Comparison of ENCODE assay signal across 8 mouse cellular contexts in genomic region chr17:30611221-30612074, GRCm38 (mm10). TPM values are rescaled to one million over a fixed set of nuclear protein-coding genes. Genes with fewer than 3 reads are reported as not detected.
A peak's percentile ranks its signal among the peaks of the same experiment; 100 is the strongest.
DNase-seq lines count a peak whose midpoint lies in the region; ATAC-seq and TF ChIP-seq lines count a peak whose summit lies in the region.

No protein-coding gene starts in this region.

- peak overlapping the region; percentile 85 for H3K27ac ChIP-seq in lung, embryonic 14.5 days (ENCODE audit: low read depth)
- peak overlapping the region; percentile 96 for H3K27ac ChIP-seq in embryonic facial prominence, embryonic 10.5 days (replicated peaks)
- H3K27ac ChIP-seq in hindbrain, embryonic 13.5 days = peak overlapping the region; percentile 87; the same call in 1 of the 2 replicates
- peak overlapping the region; percentile 65; the same call in 1 of the 2 replicates for H3K27ac ChIP-seq in midbrain, embryonic 11.5 days (ENCODE audit: low read depth, low read length)

- H3K4me3 ChIP-seq in lung, embryonic 14.5 days (ENCODE audit: low read depth, low read length) = peak overlapping the region; percentile 69
- H3K4me3 ChIP-seq in embryonic facial prominence, embryonic 10.5 days = peak overlapping the region; percentile 71
- peak overlapping the region; percentile 70 for H3K4me3 ChIP-seq in hindbrain, embryonic 13.5 days
- peak overlapping the region; percentile 65 for H3K4me3 ChIP-seq in midbrain, embryonic 11.5 days (ENCODE audit: low read depth, low read length)

- H3K36me3 ChIP-seq in lung, embryonic 14.5 days (ENCODE audit: insufficient read depth) = 0 out of 2 replicates have a peak, but pooled peaks cover 5% of the 10 kb centered on the region
- H3K36me3 ChIP-seq in embryonic facial prominence, embryonic 10.5 days (replicated peaks) = peaks cover 15% of the 10 kb centered on the region; the same call in 1 of the 2 replicates
- no peaks in the 10 kb centered on the region for H3K36me3 ChIP-seq in hindbrain, embryonic 13.5 days
- no peaks in the 10 kb centered on the region for H3K36me3 ChIP-seq in midbrain, embryonic 11.5 days (ENCODE audit: control insufficient read depth, insufficient read depth, low read length)

- peak overlapping the region; percentile 76 for H3K9ac ChIP-seq in lung, embryonic 14.5 days
- H3K9ac ChIP-seq in hindbrain, embryonic 13.5 days = peak overlapping the region; percentile 81
- peak overlapping the region; percentile 87 for H3K9ac ChIP-seq in midbrain, embryonic 11.5 days (ENCODE audit: low read length)

- peaks cover 7% of the 10 kb centered on the region for H3K4me1 ChIP-seq in lung, embryonic 14.5 days (ENCODE audit: insufficient read depth)
- H3K4me1 ChIP-seq in embryonic facial prominence, embryonic 10.5 days = peaks cover 30% of the 10 kb centered on the region
- peaks cover 37% of the 10 kb centered on the region for H3K4me1 ChIP-seq in hindbrain, embryonic 13.5 days (replicated peaks)
- H3K4me1 ChIP-seq in midbrain, embryonic 11.5 days (ENCODE audit: control insufficient read depth, insufficient read depth, low read length) = peaks cover 19% of the 10 kb centered on the region; the same call in 1 of the 2 replicates

- ATAC-seq in lung, embryonic 14.5 days (ENCODE audit: insufficient read depth) = no peak
- ATAC-seq in hindbrain, embryonic 13.5 days (ENCODE audit: low FRiP score) = no peak
- ATAC-seq in midbrain, embryonic 11.5 days (ENCODE audit: low FRiP score) = no peak

- H3K27me3 ChIP-seq in lung, embryonic 14.5 days (ENCODE audit: insufficient read depth, low read length) = no peaks in the 10 kb centered on the region
- H3K27me3 ChIP-seq in embryonic facial prominence, embryonic 10.5 days (replicated peaks; ENCODE audit: low read depth, poor library complexity, severe bottlenecking) = no peaks in the 10 kb centered on the region
- no peaks in the 10 kb centered on the region for H3K27me3 ChIP-seq in hindbrain, embryonic 13.5 days
- no peaks in the 10 kb centered on the region for H3K27me3 ChIP-seq in midbrain, embryonic 11.5 days (ENCODE audit: control insufficient read depth, insufficient read depth, low read length)

- H3K9me3 ChIP-seq in lung, embryonic 14.5 days (ENCODE audit: low read depth, low read length) = no peaks in the 10 kb centered on the region
- no peaks in the 10 kb centered on the region for H3K9me3 ChIP-seq in embryonic facial prominence, embryonic 10.5 days
- H3K9me3 ChIP-seq in hindbrain, embryonic 13.5 days = no peaks in the 10 kb centered on the region
- H3K9me3 ChIP-seq in midbrain, embryonic 11.5 days (ENCODE audit: control insufficient read depth, low read length) = no peaks in the 10 kb centered on the region

- peak overlapping the region; percentile 63 for H3K4me2 ChIP-seq in lung, embryonic 14.5 days
- H3K4me2 ChIP-seq in hindbrain, embryonic 13.5 days = peak overlapping the region; percentile 68
- H3K4me2 ChIP-seq in midbrain, embryonic 11.5 days = peak overlapping the region; percentile 50

- DNase-seq in lung, embryonic 14.5 days = no peak
- DNase-seq in lung, postnatal 14 days = no peak
- no peak for DNase-seq in embryonic facial prominence, embryonic 10.5 days (ENCODE audit: low spot score)
- peak; percentile 66 for DNase-seq in midbrain, embryonic 11.5 days (ENCODE audit: low spot score, missing footprints)
- no peak for DNase-seq in right cerebral cortex, postnatal 36 days (ENCODE audit: low spot score in 2 of 2)
- DNase-seq in left cerebral cortex, postnatal 4 days = no peak
- DNase-seq in retina, postnatal 1 day = no peak

- no peak for TF ChIP-seq CTCF in lung, embryonic 14.5 days (IDR thresholded peaks at IDR 0.05; ENCODE audit: low read depth)

- intact Hi-C loops in left cerebral cortex, postnatal 4 days (cut with DNase I) = no loop called here

- WGBS in lung, embryonic 14.5 days = 19% methylated on average over 18 of the region's 18 CpGs
- WGBS in embryonic facial prominence, embryonic 10.5 days = 28% methylated on average over 18 of the region's 18 CpGs
- 28% methylated on average over 18 of the region's 18 CpGs for WGBS in hindbrain, embryonic 13.5 days
- 26% methylated on average over 18 of the region's 18 CpGs for WGBS in midbrain, embryonic 11.5 days

RNA-seq across cellular contexts. Expression of gene Dnah8, which starts 12.7 kb away (rescaled TPM):
- polyA plus RNA-seq in lung, embryonic 14.5 days (2014; fragmentation: Nextera tagmentation; extraction: Ambion mirVana) = 4.4 and 4.7 TPM in 2 replicates
- polyA plus RNA-seq in embryonic facial prominence, embryonic 10.5 days (2016; fragmentation: Nextera tagmentation; extraction: Ambion mirVana) = 0.87 and 0.88 TPM in 2 replicates
- 1.3 and 1.9 TPM in 2 replicates for polyA plus RNA-seq in hindbrain, embryonic 13.5 days (2015; fragmentation: Nextera tagmentation; extraction: Ambion mirVana)
- 1.1 and 1.5 TPM in 2 replicates for polyA plus RNA-seq in midbrain, embryonic 11.5 days (2014; fragmentation: Nextera tagmentation; extraction: Ambion mirVana)
- total RNA-seq in left cerebral cortex, postnatal 4 days (2021) = 1 to 10 TPM; 5.3 to 5.6 TPM

RNA-seq across cellular contexts. Expression of gene Glo1, which starts 15.2 kb away (rescaled TPM):
- 234 and 238 TPM in 2 replicates for polyA plus RNA-seq in lung, embryonic 14.5 days (2014; fragmentation: Nextera tagmentation; extraction: Ambion mirVana)
- polyA plus RNA-seq in embryonic facial prominence, embryonic 10.5 days (2016; fragmentation: Nextera tagmentation; extraction: Ambion mirVana) = 210 and 216 TPM in 2 replicates
- polyA plus RNA-seq in hindbrain, embryonic 13.5 days (2015; fragmentation: Nextera tagmentation; extraction: Ambion mirVana) = 153 and 172 TPM in 2 replicates
- 277 and 302 TPM in 2 replicates for polyA plus RNA-seq in midbrain, embryonic 11.5 days (2014; fragmentation: Nextera tagmentation; extraction: Ambion mirVana)
- 100 to 1,000 TPM; 107 to 121 TPM for total RNA-seq in left cerebral cortex, postnatal 4 days (2021)

RNA-seq across cellular contexts. Expression of gene Btbd9, which starts 35.2 kb away (rescaled TPM):
- 50.9 and 51.8 TPM in 2 replicates for polyA plus RNA-seq in lung, embryonic 14.5 days (2014; fragmentation: Nextera tagmentation; extraction: Ambion mirVana)
- polyA plus RNA-seq in embryonic facial prominence, embryonic 10.5 days (2016; fragmentation: Nextera tagmentation; extraction: Ambion mirVana) = 57.2 and 58.1 TPM in 2 replicates
- 149 and 150 TPM in 2 replicates for polyA plus RNA-seq in hindbrain, embryonic 13.5 days (2015; fragmentation: Nextera tagmentation; extraction: Ambion mirVana)
- polyA plus RNA-seq in midbrain, embryonic 11.5 days (2014; fragmentation: Nextera tagmentation; extraction: Ambion mirVana) = 57.5 and 59.7 TPM in 2 replicates
- total RNA-seq in left cerebral cortex, postnatal 4 days (2021) = 100 to 1,000 TPM; 110 to 126 TPM
